Mouse (Mus musculus) kidney, postnatal 0 days (tissue): Measurements from ENCODE around the gene S1pr1. TPM values are rescaled to one million over a fixed set of nuclear protein-coding genes. Genes with fewer than 3 reads are reported as not detected.

Experiments
- ATAC-seq: fragments of 200-750 bp; cut with Nextera tagmentation; replicated peaks from 2 replicates; pipeline ENCODE4 v1.8.0; 2017; ENCODE audit warnings: low read depth, moderate number of reproducible peaks, moderate TSS enrichment, moderate library complexity; ENCODE audit not compliant: low FRiP score
- DNase-seq: peaks from one replicate; pipeline ENCODE4 v3.0.0-alpha.2; 2016; ENCODE audit warnings: low spot score
- H3K27ac ChIP-seq: fragments of 300-500 bp; sonication (generic); 2 replicates; pipeline ENCODE4 v1.5.1; 2014; ENCODE audit warnings: mild to moderate bottlenecking
- H3K27me3 ChIP-seq: fragments of 300-500 bp; sonication (generic); 2 replicates; pipeline ENCODE4 v1.6.1; 2014; ENCODE audit warnings: low read length, mixed read lengths; ENCODE audit not compliant: insufficient read depth
- H3K36me3 ChIP-seq: fragments of 300-500 bp; sonication (generic); 2 replicates; pipeline ENCODE4 v1.6.1; 2014; ENCODE audit warnings: low read length, mixed read lengths; ENCODE audit not compliant: insufficient read depth
- H3K4me1 ChIP-seq: fragments of 300-500 bp; sonication (generic); replicated peaks from 2 replicates; pipeline ENCODE4 v1.6.1; 2014; ENCODE audit warnings: antibody characterized with exemption, low read length, mixed read lengths; ENCODE audit not compliant: insufficient read depth
- H3K4me2 ChIP-seq: fragments of 300-500 bp; sonication (generic); 2 replicates; pipeline ENCODE4 v1.6.1; 2014; ENCODE audit warnings: mild to moderate bottlenecking, low read length, moderate library complexity, mixed read lengths
- H3K4me3 ChIP-seq: fragments of 300-500 bp; sonication (generic); replicated peaks from 2 replicates; pipeline ENCODE4 v1.5.1; 2014; ENCODE audit warnings: low read depth, low read length
- H3K9ac ChIP-seq: fragments of 300-500 bp; sonication (generic); 2 replicates; pipeline ENCODE4 v1.6.1; 2014; ENCODE audit warnings: low read depth, low read length
- H3K9me3 ChIP-seq: fragments of 300-500 bp; sonication (generic); replicated peaks from 2 replicates; pipeline ENCODE4 v1.6.1; 2016; ENCODE audit warnings: low read length, inconsistent platforms, mixed read lengths
- CTCF ChIP-seq: IDR thresholded peaks from 2 replicates; pipeline ENCODE4 v1.5.1; 2016; ENCODE audit warnings: antibody characterized with exemption, low read depth, mild to moderate bottlenecking, moderate library complexity
- WGBS: fragments of 180-500 bp; shearing (Covaris S2); extraction: QIAGEN DNeasy Blood & Tissue Kit; methylation state at CpG from one replicate; pipeline ENCODE4 v1.1.7; 2014; 5-methylcytosine and 5-hydroxymethylcytosine counted together
- polyA plus RNA-seq: library from polyadenylated mRNA; unstranded; fragments of >200 nt; fragmentation: Nextera tagmentation; extraction: Ambion mirVana; gene quantifications from 2 replicates; pipeline ENCODE4 v1.2.1, GENCODE M21; 2015

Gene S1pr1
- polyA plus RNA-seq, 1 experiment from 2014 or later: 17.8 TPM

GRCm38 (mm10) chr3:115709118-115709574 lies 5.7 kb downstream of the S1pr1 start:
- WGBS: 70% methylated on average over 6 of the region's 6 CpGs
- no peak overlapping the region; the same call in 1 of the 2 replicates for H3K27ac ChIP-seq
- no peak overlapping the region for H3K4me3 ChIP-seq

GRCm38 (mm10) chr3:115706736-115707135 lies 8.1 kb downstream of the S1pr1 start:
- no peak overlapping the region for H3K9ac ChIP-seq
- no peaks in the 10 kb centered on the region for H3K4me1 ChIP-seq
- ATAC-seq (no peak), DNase-seq (no peak)
- H3K36me3 ChIP-seq: no peaks in the 10 kb centered on the region
- 100% methylated on average over 2 of the region's 2 CpGs for WGBS
- H3K27me3 ChIP-seq: no peaks in the 10 kb centered on the region
- no peaks in the 10 kb centered on the region for H3K9me3 ChIP-seq
- H3K4me3 ChIP-seq: no peak overlapping the region
- no peak overlapping the region for H3K27ac ChIP-seq
- no peak overlapping the region for H3K4me2 ChIP-seq
- no peak for TF ChIP-seq CTCF

More at GRCm38 (mm10) chr3:115709118-115709574, 5.7 kb downstream of the S1pr1 start:
- no peak for TF ChIP-seq CTCF
- H3K36me3 ChIP-seq: no peaks in the 10 kb centered on the region
- ATAC-seq (0 out of 2 replicates have a peak, but pooled peaks have one; percentile 33), DNase-seq (peak; percentile 57)
- no peak overlapping the region for H3K4me2 ChIP-seq
- no peaks in the 10 kb centered on the region for H3K27me3 ChIP-seq
- no peak overlapping the region for H3K9ac ChIP-seq
- H3K4me1 ChIP-seq: no peaks in the 10 kb centered on the region
- no peaks in the 10 kb centered on the region for H3K9me3 ChIP-seq

GRCm38 (mm10) chr3:115704254-115704908 lies 10.5 kb downstream of the S1pr1 start:
- no peaks in the 10 kb centered on the region for H3K36me3 ChIP-seq
- H3K27me3 ChIP-seq: no peaks in the 10 kb centered on the region
- no peaks in the 10 kb centered on the region for H3K4me1 ChIP-seq
- H3K4me3 ChIP-seq: no peak overlapping the region
- TF ChIP-seq CTCF: no peak
- no peak overlapping the region for H3K9ac ChIP-seq
- DNase-seq (no peak), ATAC-seq (no peak)
- no peak overlapping the region for H3K4me2 ChIP-seq
- H3K9me3 ChIP-seq: no peaks in the 10 kb centered on the region
- 71% methylated on average over 9 of the region's 9 CpGs for WGBS
- no peak overlapping the region for H3K27ac ChIP-seq

GRCm38 (mm10) chr3:115703720-115704119 lies 11.2 kb downstream of the S1pr1 start:
- no peaks in the 10 kb centered on the region for H3K4me1 ChIP-seq
- H3K4me3 ChIP-seq: no peak overlapping the region
- H3K27me3 ChIP-seq: no peaks in the 10 kb centered on the region
- H3K27ac ChIP-seq: no peak overlapping the region
- TF ChIP-seq CTCF: no peak
- H3K9ac ChIP-seq: no peak overlapping the region
- no peak for ATAC-seq
- H3K9me3 ChIP-seq: no peaks in the 10 kb centered on the region
- WGBS: 95% methylated on average over 8 of the region's 8 CpGs
- no peak for DNase-seq
- H3K36me3 ChIP-seq: no peaks in the 10 kb centered on the region
- H3K4me2 ChIP-seq: no peak overlapping the region

DNA sequence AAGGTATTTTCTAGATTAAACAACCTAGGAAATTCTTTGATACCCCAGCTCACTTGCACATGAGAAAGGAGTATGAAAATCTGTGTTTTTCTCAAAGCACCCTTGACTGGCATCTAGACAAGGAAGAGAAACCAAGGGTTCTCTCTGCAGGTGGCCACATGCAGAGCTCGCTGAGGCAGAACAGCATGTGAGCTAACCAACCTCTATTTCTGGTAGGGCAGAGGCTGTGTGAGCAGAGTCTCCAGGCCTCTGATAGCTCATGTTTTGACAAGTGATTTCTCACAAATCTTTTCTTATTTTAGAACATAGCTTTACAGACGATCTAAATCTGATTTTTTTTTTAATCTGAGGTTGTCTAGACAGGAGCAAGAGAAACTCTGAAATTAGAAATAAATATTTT lies 12.8 kb downstream of the S1pr1 start:
- no peak overlapping the region for H3K4me2 ChIP-seq
- DNase-seq (no peak), ATAC-seq (no peak)
- no peak overlapping the region for H3K9ac ChIP-seq
- no peak for TF ChIP-seq CTCF
- no peak overlapping the region for H3K27ac ChIP-seq
- H3K27me3 ChIP-seq: no peaks in the 10 kb centered on the region
- H3K4me1 ChIP-seq: no peaks in the 10 kb centered on the region
- no peaks in the 10 kb centered on the region for H3K36me3 ChIP-seq
- no peak overlapping the region for H3K4me3 ChIP-seq
- WGBS: 57% methylated on average over 2 of the region's 2 CpGs
- H3K9me3 ChIP-seq: no peaks in the 10 kb centered on the region

GRCm38 (mm10) chr3:115695194-115695891 lies 19.5 kb downstream of the S1pr1 start:
- DNase-seq (no peak), ATAC-seq (no peak)
- H3K4me3 ChIP-seq: no peak overlapping the region
- WGBS: 80% methylated on average over 8 of the region's 8 CpGs
- no peak overlapping the region for H3K4me2 ChIP-seq
- no peaks in the 10 kb centered on the region for H3K27me3 ChIP-seq
- no peaks in the 10 kb centered on the region for H3K9me3 ChIP-seq
- TF ChIP-seq CTCF: no peak
- no peak overlapping the region for H3K27ac ChIP-seq
- no peak overlapping the region for H3K9ac ChIP-seq
- H3K4me1 ChIP-seq: no peaks in the 10 kb centered on the region
- no peaks in the 10 kb centered on the region for H3K36me3 ChIP-seq
